ENCODE assay signal across 8 mouse cellular contexts in genomic region chr9:31925830-31926624, GRCm38 (mm10). TPM values are rescaled to one million over a fixed set of nuclear protein-coding genes. Genes with fewer than 3 reads are reported as not detected.
DNase-seq lines count a peak whose midpoint lies in the region; ATAC-seq lines count a peak whose summit lies in the region.

No protein-coding gene starts in this region.

- ATAC-seq in activated CD4-positive, CD25-positive, alpha-beta regulatory T cell, adult 4 months = peak; percentile 66
- ATAC-seq in intestine, embryonic 14.5 days (replicated peaks; ENCODE audit: low FRiP score, low TSS enrichment, low read depth) = peak; percentile 83

- peak overlapping the region; percentile 33 for H3K4me2 ChIP-seq in intestine, embryonic 14.5 days (ENCODE audit: low read length)

- 17% methylated on average over 22 of the region's 22 CpGs for WGBS in intestine, embryonic 14.5 days
- WGBS in midbrain, embryonic 10.5 days = 22% methylated on average over 22 of the region's 22 CpGs

- 0 out of 2 replicates have a peak, but pooled peaks cover 1% of the 10 kb centered on the region for H3K27me3 ChIP-seq in intestine, embryonic 14.5 days (replicated peaks; ENCODE audit: control insufficient read depth, insufficient read depth, low read length)
- H3K27me3 ChIP-seq in midbrain, embryonic 10.5 days (ENCODE audit: low read depth, poor library complexity, severe bottlenecking) = peaks cover 16% of the 10 kb centered on the region

- no peak overlapping the region for H3K9ac ChIP-seq in intestine, embryonic 14.5 days (ENCODE audit: low read length)

- H3K4me3 ChIP-seq in intestine, embryonic 14.5 days (ENCODE audit: low read depth, low read length) = no peak overlapping the region
- H3K4me3 ChIP-seq in midbrain, embryonic 10.5 days = no peak overlapping the region

- no peaks in the 10 kb centered on the region for H3K36me3 ChIP-seq in intestine, embryonic 14.5 days (ENCODE audit: control insufficient read depth, insufficient read depth, low read length)
- H3K36me3 ChIP-seq in midbrain, embryonic 10.5 days = no peaks in the 10 kb centered on the region

- intact Hi-C loops in left cerebral cortex, postnatal 14 days (cut with DNase I) = loop anchor here (2.0 kb wide), 1 partner anchor 367 kb away; no protein-coding TSS in a partner anchor

- no peaks in the 10 kb centered on the region for H3K4me1 ChIP-seq in intestine, embryonic 14.5 days (replicated peaks; ENCODE audit: control insufficient read depth, insufficient read depth, low read length)
- H3K4me1 ChIP-seq in midbrain, embryonic 10.5 days = 0 out of 2 replicates have a peak, but pooled peaks cover 6% of the 10 kb centered on the region

- DNase-seq in embryo, embryonic 10.5 days (ENCODE audit: low spot score) = peak; percentile 93
- DNase-seq in gastrocnemius, postnatal 25 days = peak; percentile 75
- DNase-seq in intestine, embryonic 14.5 days (ENCODE audit: low spot score) = peak; percentile 95
- DNase-seq in left cerebral cortex, postnatal 14 days (ENCODE audit: low spot score in 2 of 2) = peak; percentile 79 to 88
- DNase-seq in midbrain, embryonic 10.5 days (ENCODE audit: low spot score) = peak; percentile 88
- DNase-seq in right cerebral cortex, postnatal 4 days = peak; percentile 86
- DNase-seq in yolk sac, embryonic 10.5 days (ENCODE audit: low spot score) = peak; percentile 80

- no peak overlapping the region for H3K27ac ChIP-seq in intestine, embryonic 14.5 days (ENCODE audit: low read depth)
- H3K27ac ChIP-seq in midbrain, embryonic 10.5 days (replicated peaks) = no peak overlapping the region

- H3K9me3 ChIP-seq in intestine, embryonic 14.5 days (ENCODE audit: control insufficient read depth, low read length) = no peaks in the 10 kb centered on the region
- no peaks in the 10 kb centered on the region for H3K9me3 ChIP-seq in midbrain, embryonic 10.5 days (replicated peaks)

RNA-seq across cellular contexts. Expression of gene Barx2, which starts 12.8 kb away (rescaled TPM):
- under 1 TPM in 1 of 2 experiments, not detected in 1; 0.22 TPM for polyA plus RNA-seq in activated CD4-positive, CD25-positive, alpha-beta regulatory T cell, adult 4 months (2017; shearing (Covaris generic))
- total RNA-seq in gastrocnemius, postnatal 25 days (2021) = 10 to 100 TPM in 1 of 2 experiments, 1 to 10 TPM in 1; 3.1 to 18.7 TPM
- polyA plus RNA-seq in intestine, embryonic 14.5 days (2014; fragmentation: Nextera tagmentation; extraction: Ambion mirVana) = 0.12 TPM in 2 replicates
- total RNA-seq in left cerebral cortex, postnatal 14 days (2021) = 1 to 10 TPM; 7.8 to 9.0 TPM
- 0.07 TPM in 1 of 2 replicates, not detected in the other for polyA plus RNA-seq in midbrain, embryonic 10.5 days (2016; fragmentation: Nextera tagmentation; extraction: Ambion mirVana)
